Mouse (Mus musculus): ENCODE data around the gene Iqce. TPM values are rescaled to one million over a fixed set of nuclear protein-coding genes. Genes with fewer than 3 reads are reported as not detected.
A peak's percentile ranks its signal among the peaks of the same experiment; 100 is the strongest.

Iqce gene
- total and polyA plus RNA-seq, 3 experiments = 6.4 to 21.2 TPM; not detected in 1

GRCm38 (mm10) chr5:140644702-140645201 is 57.4 kb downstream of the Iqce start (continued):
- TF ChIP-seq USF2 (IDR thresholded peaks at IDR 0.05; ENCODE audit: borderline replicate concordance in 1 of 2, insufficient read depth in 1 of 2, low read depth in 1 of 2, low read length in 2 of 2) (no peak), ZKSCAN1 (IDR thresholded peaks at IDR 0.05; ENCODE audit: low read depth, low read length) (no peak), CHD2 (IDR thresholded peaks at IDR 0.05; ENCODE audit: low read length) (peak; percentile 40; the same call in 1 of the 2 replicates), MAX (IDR thresholded peaks at IDR 0.05; ENCODE audit: low read length) (peak; percentile 83), TBP (IDR thresholded peaks at IDR 0.05; ENCODE audit: low read depth, low read length) (0 out of 2 replicates have a peak, but pooled peaks have one; percentile 41), MAZ (IDR thresholded peaks at IDR 0.05; ENCODE audit: low read depth, low read length) (peak; percentile 99), GATA1 (IDR thresholded peaks at IDR 0.05; ENCODE audit: low read depth, low read length) (peak; percentile 90), RCOR1 (IDR thresholded peaks at IDR 0.05; ENCODE audit: low read depth, low read length) (peak; percentile 94), JUND (IDR thresholded peaks at IDR 0.05; ENCODE audit: low read depth, low read length) (no peak), SIN3A (IDR thresholded peaks at IDR 0.05; ENCODE audit: low read length) (peak; percentile 83)

- peaks cover 4% of the 10 kb centered on the region; the same call in 1 of the 2 replicates for H3K79me2 ChIP-seq (ENCODE audit: control insufficient read depth, insufficient read depth, low read length, poor library complexity)
- no peaks in the 10 kb centered on the region for H3K27me3 ChIP-seq (ENCODE audit: control insufficient read depth in 1 of 2, insufficient read depth in 2 of 2, low read length in 2 of 2)
- DNase-seq (ENCODE audit: low read depth, low spot score) = peak; percentile 45
- peaks cover 0 to 27% of the 10 kb centered on the region in 2 experiments; a peak in 2 of 4 replicates for H3K36me3 ChIP-seq (ENCODE audit: control insufficient read depth in 1 of 2, insufficient read depth in 2 of 2, low read length in 2 of 2)
- peak overlapping the region; percentile 49 for H3K9ac ChIP-seq (ENCODE audit: control insufficient read depth, low read depth, low read length, poor library complexity, severe bottlenecking)
- H3K4me3 ChIP-seq (ENCODE audit: control insufficient read depth in 1 of 2, insufficient read depth in 1 of 2, low read depth in 2 of 2, low read length in 2 of 2) = peak overlapping the region; percentile 5 to 27; a peak in 2 of 4 replicates
- H3K27ac ChIP-seq (ENCODE audit: control insufficient read depth, low read depth, low read length) = peak overlapping the region; percentile 63
- H3K4me1 ChIP-seq (ENCODE audit: control insufficient read depth in 1 of 2, insufficient read depth in 2 of 2, low read length in 2 of 2) = peaks cover 10 to 38% of the 10 kb centered on the region in 2 experiments
- TF ChIP-seq MAFK (IDR thresholded peaks at IDR 0.05; ENCODE audit: borderline replicate concordance, low read depth, low read length) = no peak
- TF ChIP-seq CTCF (IDR thresholded peaks at IDR 0.05 in 2 of 3, conservative IDR thresholded peaks at IDR 0.05 in 1 of 3; ENCODE audit: control insufficient read depth in 1 of 3, insufficient read depth in 1 of 3, low read depth in 2 of 3, low read length in 3 of 3, poor library complexity in 1 of 3, severe bottlenecking in 1 of 3) = peak in 2 of 3 experiments; percentile 30 to 43; a peak in 3 of 6 replicates
- H3K9me3 ChIP-seq (replicated peaks; ENCODE audit: insufficient read depth, low read length) = no peaks in the 10 kb centered on the region
Observed at GRCm38 (mm10) chr5:140644263-140644662, 57.9 kb downstream of the Iqce start.

DNA sequence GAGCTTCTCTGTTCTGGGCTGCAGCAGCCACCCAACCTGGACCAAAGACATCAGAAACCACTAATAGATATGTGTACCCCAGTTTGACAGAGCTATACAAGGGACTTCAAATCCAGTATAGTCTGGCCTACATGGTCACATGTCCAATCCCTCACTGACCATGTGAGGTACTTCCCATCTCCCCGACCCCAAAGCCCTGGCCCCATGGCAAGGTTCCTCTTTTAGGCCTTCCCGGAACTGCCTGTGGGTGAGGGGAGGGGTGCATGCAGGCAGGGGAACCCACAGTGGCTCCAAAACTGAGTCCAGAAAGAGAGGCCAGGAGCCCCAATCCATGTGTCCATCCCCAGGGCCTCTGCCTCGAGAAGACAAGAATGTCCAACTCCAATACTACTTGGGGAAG is 60.1 kb downstream of the Iqce start:
- Histone ChIP-seq H3K27ac (ENCODE audit: control insufficient read depth, low read depth, low read length) (no peak overlapping the region), H3K9me3 (replicated peaks; ENCODE audit: insufficient read depth, low read length) (no peaks in the 10 kb centered on the region), H3K4me1 (ENCODE audit: control insufficient read depth in 1 of 2, insufficient read depth in 2 of 2, low read length in 2 of 2) (peaks cover 10 to 33% of the 10 kb centered on the region in 2 experiments), H3K79me2 (ENCODE audit: control insufficient read depth, insufficient read depth, low read length, poor library complexity) (no peaks in the 10 kb centered on the region; the same call in 1 of the 2 replicates), H3K27me3 (ENCODE audit: control insufficient read depth in 1 of 2, insufficient read depth in 2 of 2, low read length in 2 of 2) (no peaks in the 10 kb centered on the region), H3K36me3 (ENCODE audit: control insufficient read depth in 1 of 2, insufficient read depth in 2 of 2, low read length in 2 of 2) (peaks cover 0 to 22% of the 10 kb centered on the region in 2 experiments; a peak in 2 of 4 replicates), H3K9ac (ENCODE audit: control insufficient read depth, low read depth, low read length, poor library complexity, severe bottlenecking) (peak overlapping the region; percentile 31), H3K4me3 (ENCODE audit: control insufficient read depth in 1 of 2, insufficient read depth in 1 of 2, low read depth in 2 of 2, low read length in 2 of 2) (no peak overlapping the region)
- peak; percentile 57 for DNase-seq (ENCODE audit: low read depth, low spot score)
- TF ChIP-seq MAZ (IDR thresholded peaks at IDR 0.05; ENCODE audit: low read depth, low read length) (0 out of 2 replicates have a peak, but pooled peaks have one; percentile 30), POLR2A (IDR thresholded peaks at IDR 0.05; ENCODE audit: control insufficient read depth in 1 of 2, insufficient read depth in 1 of 2, low read depth in 1 of 2, low read length in 2 of 2, poor library complexity in 1 of 2) (no peak), CHD1 (IDR thresholded peaks at IDR 0.05; ENCODE audit: low read depth, low read length) (no peak), GATA1 (IDR thresholded peaks at IDR 0.05; ENCODE audit: low read depth, low read length) (no peak), RAD21 (IDR thresholded peaks at IDR 0.05; ENCODE audit: low read depth, low read length) (no peak), GABPA (IDR thresholded peaks at IDR 0.05; ENCODE audit: low read depth, low read length) (no peak), RCOR1 (IDR thresholded peaks at IDR 0.05; ENCODE audit: low read depth, low read length) (no peak), TAL1 (IDR thresholded peaks at IDR 0.05; ENCODE audit: low read length) (no peak), NRF1 (IDR thresholded peaks at IDR 0.05; ENCODE audit: insufficient read depth, low read depth, low read length, poor library complexity, severe bottlenecking) (no peak), ZKSCAN1 (IDR thresholded peaks at IDR 0.05; ENCODE audit: low read depth, low read length) (no peak), ELF1 (IDR thresholded peaks at IDR 0.05; ENCODE audit: low read depth, low read length) (peak; percentile 73), BHLHE40 (IDR thresholded peaks at IDR 0.05; ENCODE audit: borderline replicate concordance, low read depth, low read length) (no peak), USF2 (IDR thresholded peaks at IDR 0.05; ENCODE audit: borderline replicate concordance in 1 of 2, insufficient read depth in 1 of 2, low read depth in 1 of 2, low read length in 2 of 2) (0 out of 4 replicates have a peak, but pooled peaks of 1 of the 2 experiments have one; percentile 31), EP300 (IDR thresholded peaks at IDR 0.05; ENCODE audit: low read depth in 1 of 2, low read length in 2 of 2) (peak; percentile 41 to 54; a peak in 3 of 4 replicates), USF1 (IDR thresholded peaks at IDR 0.05; ENCODE audit: low read depth, low read length) (peak; percentile 80), CHD2 (IDR thresholded peaks at IDR 0.05; ENCODE audit: low read length) (no peak), E2F4 (IDR thresholded peaks at IDR 0.05; ENCODE audit: borderline replicate concordance, low read depth, low read length) (no peak), ZMIZ1 (IDR thresholded peaks at IDR 0.05; ENCODE audit: low read depth, low read length) (no peak), ETS1 (IDR thresholded peaks at IDR 0.05; ENCODE audit: low read depth, low read length) (peak; percentile 35; the same call in 1 of the 2 replicates), MEF2A (IDR thresholded peaks at IDR 0.05; ENCODE audit: extremely low read depth, insufficient replicate concordance, low read depth, low read length, poor library complexity, severe bottlenecking) (no peak)

Measured in MEL (cell line).